Mouse (Mus musculus) splenic B cell, adult 2 months (primary cell): ENCODE data around the gene Osbpl2.

ENCODE experiments used
- DNase-seq: peaks from one replicate; pipeline ENCODE4 v3.0.0-alpha.2; 2011; ENCODE audit warnings: low read depth, low spot score
- H3K27me3 ChIP-seq: 2 replicates; pipeline ENCODE4 v1.6.1; 2012; ENCODE audit warnings: mild to moderate bottlenecking, low read length, moderate library complexity, mixed read lengths; ENCODE audit not compliant: control insufficient read depth, poor library complexity, insufficient read depth, severe bottlenecking
- H3K36me3 ChIP-seq: 2 replicates; pipeline ENCODE4 v1.6.1; 2012; ENCODE audit warnings: mild to moderate bottlenecking, low read length, moderate library complexity, mixed read lengths; ENCODE audit not compliant: control insufficient read depth, poor library complexity, insufficient read depth, severe bottlenecking

The Osbpl2 gene

DNA sequence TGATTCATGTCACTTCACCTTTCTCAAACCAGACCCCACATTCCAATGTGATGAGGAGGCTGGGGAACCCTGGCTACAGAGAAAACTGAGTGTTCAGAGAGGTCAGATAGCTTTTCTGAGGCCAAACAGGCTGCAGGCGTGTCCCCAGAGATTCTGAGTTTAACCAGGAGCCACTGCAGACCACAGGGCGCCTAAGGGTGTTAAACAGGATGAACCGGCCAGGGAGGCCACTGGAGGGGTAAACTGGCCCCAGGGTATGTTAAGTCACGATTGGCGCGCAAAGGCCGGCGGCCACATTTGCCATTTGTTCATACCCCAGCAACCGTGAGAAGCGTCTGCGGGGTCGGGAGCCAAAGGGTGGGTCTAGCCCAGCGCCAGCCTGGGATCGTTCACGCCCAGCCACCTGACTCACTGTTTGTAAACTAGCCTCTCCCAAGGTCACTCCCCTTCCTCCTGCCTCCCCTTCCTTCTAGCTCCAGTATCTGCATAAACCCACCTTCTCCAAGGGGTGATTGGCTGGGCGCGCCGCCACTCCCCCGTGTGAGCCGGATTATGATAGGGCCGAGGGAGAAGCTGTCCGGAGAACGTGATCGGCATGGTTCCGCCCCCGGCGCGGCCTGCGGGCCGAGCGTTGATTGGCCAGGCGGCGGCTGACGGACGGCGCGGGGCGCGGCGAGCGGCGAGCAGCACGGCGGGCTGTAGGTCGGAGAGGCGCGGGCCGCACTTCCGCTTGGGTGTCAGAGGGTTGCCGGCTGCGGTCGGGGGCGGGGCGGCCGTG is at the start of gene Osbpl2:
TSS of gene Osbpl2 (plus strand) at position 646 of the 778 bp plus-strand sequence.
- Histone ChIP-seq H3K27me3 (no peaks in the 10 kb centered on the region), H3K36me3 (no peaks in the 10 kb centered on the region; the same call in 1 of the 2 replicates)
- peak; percentile 97 for DNase-seq

DNA sequence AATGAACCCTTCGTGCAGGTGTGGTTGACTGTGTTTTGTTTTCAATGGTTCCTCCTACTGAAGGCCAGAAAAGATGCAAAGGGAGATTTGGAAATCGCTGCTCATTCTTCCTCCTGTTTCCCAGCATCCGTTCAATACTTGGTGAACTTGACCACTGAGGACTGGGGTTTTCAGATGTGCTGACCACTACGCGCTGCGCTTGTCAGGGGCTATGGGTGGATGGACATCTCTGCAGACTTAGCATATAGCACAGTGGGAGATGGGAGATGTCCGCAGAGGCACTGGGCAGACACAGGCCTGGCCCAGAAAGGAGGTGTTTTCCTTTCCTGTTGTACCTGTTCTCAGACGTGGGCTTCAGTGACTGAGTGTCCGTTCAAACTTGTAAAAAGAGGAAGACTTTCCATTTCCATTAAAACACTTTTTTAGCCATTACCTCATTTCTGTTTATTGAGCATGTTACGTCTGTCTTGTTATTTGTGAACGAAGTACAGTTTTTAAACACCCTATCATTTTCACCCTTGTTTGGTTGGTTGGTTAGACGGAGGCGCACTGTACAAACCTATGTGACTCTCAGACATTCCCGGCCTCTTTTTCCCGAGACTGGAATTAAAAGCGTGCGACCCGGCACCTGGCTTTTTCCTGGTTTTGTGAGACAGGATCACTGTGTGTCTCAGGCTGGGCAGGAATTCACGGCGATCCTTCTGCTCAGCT is 49.2 kb upstream of the Osbpl2 start:
- DNase-seq, result no peak
- Histone ChIP-seq H3K27me3 (no peaks in the 10 kb centered on the region), H3K36me3 (0 out of 2 replicates have a peak, but pooled peaks cover 1% of the 10 kb centered on the region)

- Histone ChIP-seq H3K27me3 (no peaks in the 10 kb centered on the region), H3K36me3 (0 out of 2 replicates have a peak, but pooled peaks cover 1% of the 10 kb centered on the region)
- peak; percentile 92 for DNase-seq
Measured at GRCm38 (mm10) chr2:180070481-180071453, 48.3 kb upstream of the Osbpl2 start, which contains the start of gene Mtg2. Gene Mtg2 (plus strand): TSS chr2:180070588.

GRCm38 (mm10) chr2:180071671-180072070 is 47.4 kb upstream of the Osbpl2 start:
- DNase-seq, result no peak
- 0 out of 2 replicates have a peak, but pooled peaks cover 1% of the 10 kb centered on the region for H3K36me3 ChIP-seq
- H3K27me3 ChIP-seq, result no peaks in the 10 kb centered on the region; the same call in 1 of the 2 replicates

DNA sequence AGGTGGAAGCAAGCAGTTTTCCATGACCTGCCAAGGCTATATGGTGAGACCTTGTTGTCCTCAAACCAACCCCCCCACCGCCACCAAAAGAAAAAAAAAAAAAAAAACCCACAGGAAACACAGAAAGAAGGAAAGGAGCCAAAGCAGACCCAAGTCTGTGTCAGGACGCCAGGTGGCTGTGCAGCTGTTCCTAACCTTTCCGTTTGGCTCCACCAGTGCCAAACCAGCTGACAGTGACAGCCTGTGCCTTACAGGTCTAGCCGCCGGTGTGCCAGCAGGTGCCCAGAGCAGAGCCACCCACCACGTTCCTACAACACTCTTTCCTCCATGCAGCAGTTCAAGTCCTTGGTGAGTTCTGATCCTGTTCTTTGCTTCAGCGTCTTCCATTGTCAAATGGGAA is 46.2 kb upstream of the Osbpl2 start:
- DNase-seq, result no peak
- Histone ChIP-seq H3K27me3 (no peaks in the 10 kb centered on the region; the same call in 1 of the 2 replicates), H3K36me3 (0 out of 2 replicates have a peak, but pooled peaks cover 1% of the 10 kb centered on the region)

DNA sequence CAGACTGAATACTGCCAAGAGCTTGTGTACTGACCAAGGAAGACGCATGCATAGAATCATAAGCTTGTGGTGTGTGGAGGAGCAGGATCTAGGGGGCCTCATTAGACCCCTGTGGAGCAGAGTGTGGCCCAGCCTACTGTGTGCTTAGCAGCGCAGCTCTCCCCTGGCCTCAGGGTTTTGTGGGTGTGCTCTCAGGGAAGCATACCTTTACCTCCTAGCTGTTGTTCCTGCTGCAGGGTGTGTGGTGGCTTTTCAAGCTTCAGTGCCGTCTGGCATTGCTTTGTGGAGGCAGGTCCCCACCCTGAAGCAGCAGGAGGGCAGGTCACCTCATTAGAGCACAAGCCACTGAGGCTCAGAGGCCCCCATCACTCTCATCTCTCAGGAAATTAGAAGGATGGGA is 41.5 kb upstream of the Osbpl2 start:
- Histone ChIP-seq H3K36me3 (peaks cover 4% of the 10 kb centered on the region; the same call in 1 of the 2 replicates), H3K27me3 (no peaks in the 10 kb centered on the region; the same call in 1 of the 2 replicates)
- no peak for DNase-seq

GRCm38 (mm10) chr2:180080680-180081079 is 38.4 kb upstream of the Osbpl2 start:
- no peak for DNase-seq
- Histone ChIP-seq H3K36me3 (peaks cover 3% of the 10 kb centered on the region; the same call in 1 of the 2 replicates), H3K27me3 (no peaks in the 10 kb centered on the region; the same call in 1 of the 2 replicates)

- DNase-seq, result no peak
- H3K27me3 ChIP-seq, result no peaks in the 10 kb centered on the region
- peaks cover 3% of the 10 kb centered on the region; the same call in 1 of the 2 replicates for H3K36me3 ChIP-seq
Measured at GRCm38 (mm10) chr2:180083063-180083462, 36.0 kb upstream of the Osbpl2 start.

GRCm38 (mm10) chr2:180084565-180084964 is 34.5 kb upstream of the Osbpl2 start:
- no peak for DNase-seq
- Histone ChIP-seq H3K36me3 (peaks cover 3% of the 10 kb centered on the region; the same call in 1 of the 2 replicates), H3K27me3 (no peaks in the 10 kb centered on the region)

DNA sequence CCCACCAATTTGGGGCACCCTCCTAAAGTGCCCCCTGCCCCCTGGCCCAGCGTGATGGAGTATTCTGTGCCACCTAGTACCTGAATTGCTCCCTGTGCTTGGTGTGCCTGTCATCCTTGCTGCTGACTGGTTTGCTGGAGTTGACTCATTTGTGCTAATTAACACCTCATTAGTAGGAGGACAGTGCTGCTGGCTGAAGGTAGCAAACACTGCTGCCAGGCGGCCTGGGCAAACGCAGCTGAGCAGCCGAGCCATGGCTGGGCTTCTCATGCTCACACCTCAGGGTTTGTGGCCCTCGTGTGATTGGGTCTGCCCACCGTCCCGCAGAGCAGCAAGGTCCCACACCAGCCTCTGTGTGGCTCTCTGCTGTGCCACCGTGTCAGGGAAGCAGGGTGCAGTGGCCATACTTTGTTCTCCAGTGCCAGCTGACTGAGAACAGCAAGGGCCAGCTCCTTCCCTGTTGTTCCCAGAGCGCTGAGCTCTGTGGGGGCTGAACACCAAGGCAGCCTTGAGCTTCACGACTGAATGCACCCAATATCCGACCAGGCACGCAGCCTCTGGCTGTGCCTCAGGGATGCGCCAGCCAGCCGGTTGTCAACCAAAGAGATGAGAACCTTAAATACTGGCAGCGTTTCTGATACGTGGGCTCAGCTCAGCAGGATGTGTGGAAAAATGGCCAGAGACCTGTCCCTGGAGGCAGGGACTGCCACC is 33.0 kb upstream of the Osbpl2 start:
- no peaks in the 10 kb centered on the region for H3K27me3 ChIP-seq
- no peak for DNase-seq
- no peaks in the 10 kb centered on the region for H3K36me3 ChIP-seq

DNA sequence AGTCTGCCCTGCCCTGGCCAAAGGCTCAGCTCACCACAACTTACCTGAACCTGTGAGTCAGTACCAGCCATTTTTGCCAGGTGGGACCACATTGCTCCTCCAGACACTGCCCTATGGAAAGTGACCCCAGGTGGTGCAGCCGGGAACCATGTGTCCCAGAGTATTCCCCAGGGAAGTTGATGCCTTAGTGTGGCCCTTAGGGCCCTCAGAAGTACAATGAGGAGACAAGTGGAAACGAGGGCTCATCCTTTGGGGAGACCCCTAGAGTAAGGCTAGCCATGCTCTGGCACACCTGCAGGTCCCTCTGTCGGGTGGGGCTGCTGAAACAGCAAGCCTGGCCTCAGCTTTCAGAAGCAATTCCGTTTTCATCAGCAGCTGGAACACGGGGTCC is 32.5 kb upstream of the Osbpl2 start:
- Histone ChIP-seq H3K36me3 (no peaks in the 10 kb centered on the region), H3K27me3 (no peaks in the 10 kb centered on the region)
- DNase-seq, result no peak

DNA sequence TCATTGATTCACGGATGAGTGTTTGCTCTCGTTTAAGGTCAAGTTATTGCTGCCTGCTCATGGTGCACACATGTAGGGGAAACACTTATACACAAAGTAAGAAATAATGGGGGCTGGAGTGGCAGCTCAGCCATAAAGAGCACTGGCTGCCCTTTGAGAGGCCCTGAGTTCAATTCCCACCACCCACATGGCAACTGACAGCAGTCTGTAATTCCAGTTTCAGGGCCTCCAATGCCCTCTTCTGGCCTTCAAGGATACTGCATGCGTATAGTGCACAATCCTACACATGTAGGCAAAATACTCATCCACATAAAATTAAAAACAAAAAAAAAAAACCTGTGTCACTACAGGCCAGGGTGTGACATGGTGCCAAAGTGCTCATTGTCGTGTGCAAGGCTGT is 31.6 kb upstream of the Osbpl2 start:
- Histone ChIP-seq H3K36me3 (no peaks in the 10 kb centered on the region), H3K27me3 (no peaks in the 10 kb centered on the region)
- no peak for DNase-seq

GRCm38 (mm10) chr2:180090285-180090684 is 28.8 kb upstream of the Osbpl2 start:
- no peak for DNase-seq

GRCm38 (mm10) chr2:180095711-180096110 is 23.4 kb upstream of the Osbpl2 start:
- DNase-seq, result no peak
- H3K27me3 ChIP-seq, result no peaks in the 10 kb centered on the region
- H3K36me3 ChIP-seq, result no peaks in the 10 kb centered on the region

More at GRCm38 (mm10) chr2:180090285-180090684, 28.8 kb upstream of the Osbpl2 start:
- no peaks in the 10 kb centered on the region for H3K27me3 ChIP-seq
- no peaks in the 10 kb centered on the region for H3K36me3 ChIP-seq
